Mouse (Mus musculus) forebrain, embryonic 13.5 days (tissue): ENCODE measurements around the gene Abhd16a. TPM values are rescaled to one million over a fixed set of nuclear protein-coding genes. Genes with fewer than 3 reads are reported as not detected.
"Not testable (repeated sequence)": the region's sequence is repeated elsewhere in the genome, so short reads cannot be mapped to it uniquely, and the experiment has no call there.

Source experiments
- ATAC-seq: fragments of 200-750 bp; cut with Nextera tagmentation; 2 replicates; pipeline ENCODE4 v1.8.0; 2017
- H3K27ac ChIP-seq: fragments of 300-500 bp; sonication (generic); 2 replicates; pipeline ENCODE4 v1.5.1; 2015; ENCODE audit warnings: inconsistent platforms, mild to moderate bottlenecking, moderate library complexity
- H3K27me3 ChIP-seq: fragments of 300-500 bp; sonication (generic); 2 replicates; pipeline ENCODE4 v1.6.1; 2015; ENCODE audit warnings: mild to moderate bottlenecking, inconsistent platforms
- H3K36me3 ChIP-seq: fragments of 300-500 bp; sonication (generic); 2 replicates; pipeline ENCODE4 v1.6.1; 2015; ENCODE audit warnings: mild to moderate bottlenecking, inconsistent platforms; ENCODE audit not compliant: poor library complexity, severe bottlenecking
- H3K4me1 ChIP-seq: fragments of 300-500 bp; sonication (generic); 2 replicates; pipeline ENCODE4 v1.6.1; 2015; ENCODE audit warnings: inconsistent platforms
- H3K4me2 ChIP-seq: fragments of 300-500 bp; sonication (generic); 2 replicates; pipeline ENCODE4 v1.6.1; 2015; ENCODE audit warnings: inconsistent platforms, mild to moderate bottlenecking, moderate library complexity
- H3K4me3 ChIP-seq: fragments of 300-500 bp; sonication (generic); 2 replicates; pipeline ENCODE4 v1.5.1; 2015; ENCODE audit warnings: mild to moderate bottlenecking, inconsistent platforms
- H3K9ac ChIP-seq: fragments of 300-500 bp; sonication (generic); 2 replicates; pipeline ENCODE4 v1.6.1; 2015; ENCODE audit warnings: mild to moderate bottlenecking, inconsistent platforms
- H3K9me3 ChIP-seq: fragments of 300-500 bp; sonication (generic); replicated peaks from 2 replicates; pipeline ENCODE4 v1.6.1; 2016; ENCODE audit warnings: inconsistent platforms
- WGBS: fragments of 180-500 bp; shearing (Covaris S2); methylation state at CpG from one replicate; pipeline ENCODE4 v1.1.7; 2015; 5-methylcytosine and 5-hydroxymethylcytosine counted together
- polyA plus RNA-seq: library from polyadenylated mRNA; unstranded; fragments of >200 nt; fragmentation: Nextera tagmentation; extraction: Ambion mirVana; gene quantifications from 2 replicates; pipeline ENCODE4 v1.2.1, GENCODE M21; 2015

Abhd16a gene
- polyA plus RNA-seq, 1 experiment from 2014 or later: 74.9 TPM

- Histone ChIP-seq H3K27ac (no peak overlapping the region), H3K36me3 (peaks cover 31% of the 10 kb centered on the region), H3K4me3 (no peak overlapping the region), H3K4me1 (no peaks in the 10 kb centered on the region), H3K4me2 (no peak overlapping the region), H3K9me3 (no peaks in the 10 kb centered on the region), H3K9ac (peak overlapping the region; percentile 12; the same call in 1 of the 2 replicates), H3K27me3 (no peaks in the 10 kb centered on the region)
- ATAC-seq: no peak
- 73% methylated on average over 9 of the region's 9 CpGs for WGBS
These were observed 22.7 kb downstream of the Abhd16a start for GRCm38 (mm10) chr17:35111774-35112173.

- no peak for ATAC-seq
- H3K27me3 ChIP-seq: no peaks in the 10 kb centered on the region
- H3K9ac ChIP-seq: no peak within 1 kb of the TSS; the same call in 1 of the 2 replicates
- H3K27ac ChIP-seq: no peak within 1 kb of the TSS
- no peak within 1 kb of the TSS for H3K4me3 ChIP-seq
- peaks cover 9% of the 10 kb centered on the region for H3K4me1 ChIP-seq
- H3K36me3 ChIP-seq: peaks cover 52% of the 10 kb centered on the region
- no peaks in the 10 kb centered on the region for H3K9me3 ChIP-seq
- WGBS: 85% methylated on average over 8 of the region's 8 CpGs
- no peak within 1 kb of the TSS for H3K4me2 ChIP-seq
These were observed 26.3 kb downstream of the Abhd16a start, which contains the start of gene Ly6g5b for GRCm38 (mm10) chr17:35115046-35116019. TSS of gene Ly6g5b (minus strand) at chr17:35115428.

- peak overlapping the region; percentile 15; the same call in 1 of the 2 replicates for H3K27ac ChIP-seq
- no peaks in the 10 kb centered on the region for H3K9me3 ChIP-seq
- H3K4me2 ChIP-seq: peak overlapping the region; percentile 94
- 1% methylated on average over 33 of the region's 33 CpGs for WGBS
- H3K36me3 ChIP-seq: peaks cover 54% of the 10 kb centered on the region
- peaks cover 29% of the 10 kb centered on the region for H3K4me1 ChIP-seq
- H3K9ac ChIP-seq: peak overlapping the region; percentile 90
- no peaks in the 10 kb centered on the region for H3K27me3 ChIP-seq
- ATAC-seq: no peak
- H3K4me3 ChIP-seq: peak overlapping the region; percentile 88
These were observed 31.7 kb downstream of the Abhd16a start for GRCm38 (mm10) chr17:35120745-35121142.

GRCm38 (mm10) chr17:35121143-35121799, 32.2 kb downstream of the Abhd16a start, which contains the start of gene Gpank1:
TSS of gene Gpank1 (plus strand) at chr17:35121455.
- H3K27ac ChIP-seq: peak within 1 kb of the TSS; percentile 90
- H3K36me3 ChIP-seq: peaks cover 49% of the 10 kb centered on the region
- H3K9me3 ChIP-seq: no peaks in the 10 kb centered on the region
- H3K4me1 ChIP-seq: peaks cover 35% of the 10 kb centered on the region
- peak; percentile 97 for ATAC-seq
- no peaks in the 10 kb centered on the region for H3K27me3 ChIP-seq
- under 1% methylated on average over 50 of the region's 50 CpGs for WGBS
- peak within 1 kb of the TSS; percentile 94 for H3K4me2 ChIP-seq
- peak within 1 kb of the TSS; percentile 90 for H3K9ac ChIP-seq
- peak within 1 kb of the TSS; percentile 88 for H3K4me3 ChIP-seq

GRCm38 (mm10) chr17:35121871-35122303, 32.8 kb downstream of the Abhd16a start, which contains the start of gene Csnk2b:
TSS of gene Csnk2b (minus strand) at chr17:35122053.
- peak within 1 kb of the TSS; percentile 90 for H3K27ac ChIP-seq
- H3K36me3 ChIP-seq: peaks cover 44% of the 10 kb centered on the region
- peak within 1 kb of the TSS; percentile 94 for H3K4me2 ChIP-seq
- H3K27me3 ChIP-seq: no peaks in the 10 kb centered on the region
- no peaks in the 10 kb centered on the region for H3K9me3 ChIP-seq
- ATAC-seq: peak; percentile 7; the same call in 1 of the 2 replicates
- H3K4me3 ChIP-seq: peak within 1 kb of the TSS; percentile 88
- H3K4me1 ChIP-seq: peaks cover 41% of the 10 kb centered on the region
- under 1% methylated on average over 19 of the region's 19 CpGs for WGBS
- peak within 1 kb of the TSS; percentile 90 for H3K9ac ChIP-seq

- WGBS: 92% methylated on average over 9 of the region's 9 CpGs
- H3K4me3 ChIP-seq: not testable (repeated sequence)
- H3K4me1 ChIP-seq: peaks cover 50% of the 10 kb centered on the region
These were observed 34.2 kb downstream of the Abhd16a start for GRCm38 (mm10) chr17:35123287-35123686.

GRCm38 (mm10) chr17:35124261-35124896, 35.3 kb downstream of the Abhd16a start:
- peaks cover 36% of the 10 kb centered on the region for H3K36me3 ChIP-seq
- WGBS: 97% methylated on average over 12 of the region's 12 CpGs
- H3K27me3 ChIP-seq, H3K9ac ChIP-seq, H3K27ac ChIP-seq, H3K4me3 ChIP-seq, ATAC-seq, H3K4me2 ChIP-seq, H3K9me3 ChIP-seq: not testable (repeated sequence)
- H3K4me1 ChIP-seq: peaks cover 50% of the 10 kb centered on the region

More at GRCm38 (mm10) chr17:35123287-35123686, 34.2 kb downstream of the Abhd16a start:
- not testable (repeated sequence) for H3K9me3 ChIP-seq, H3K27me3 ChIP-seq, H3K27ac ChIP-seq, H3K4me2 ChIP-seq, H3K9ac ChIP-seq, ATAC-seq
- H3K36me3 ChIP-seq: peaks cover 39% of the 10 kb centered on the region

- Histone ChIP-seq H3K36me3 (peaks cover 36% of the 10 kb centered on the region), H3K4me3 (0 out of 2 replicates have a peak overlapping the region, but pooled peaks have one; percentile 68), H3K9ac (0 out of 2 replicates have a peak overlapping the region, but pooled peaks have one; percentile 87), H3K27me3 (no peaks in the 10 kb centered on the region), H3K27ac (no peak overlapping the region), H3K4me1 (peaks cover 44% of the 10 kb centered on the region), H3K4me2 (0 out of 2 replicates have a peak overlapping the region, but pooled peaks have one; percentile 86), H3K9me3 (no peaks in the 10 kb centered on the region)
- ATAC-seq: no peak
- WGBS: 100% methylated on average over 1 of the region's 1 CpGs
These were observed 36.0 kb downstream of the Abhd16a start for GRCm38 (mm10) chr17:35125081-35125480.

GRCm38 (mm10) chr17:35125578-35125977, 36.5 kb downstream of the Abhd16a start:
- Histone ChIP-seq H3K27me3 (no peaks in the 10 kb centered on the region), H3K9me3 (no peaks in the 10 kb centered on the region), H3K4me3 (peak overlapping the region; percentile 68), H3K9ac (peak overlapping the region; percentile 87), H3K27ac (peak overlapping the region; percentile 72; the same call in 1 of the 2 replicates), H3K36me3 (peaks cover 36% of the 10 kb centered on the region), H3K4me1 (peaks cover 39% of the 10 kb centered on the region), H3K4me2 (peak overlapping the region; percentile 86)
- 34% methylated on average over 6 of the region's 6 CpGs for WGBS
- ATAC-seq: no peak

- peak within 1 kb of the TSS; percentile 72 for H3K27ac ChIP-seq
- peaks cover 36% of the 10 kb centered on the region for H3K36me3 ChIP-seq
- WGBS: under 1% methylated on average over 36 of the region's 36 CpGs
- H3K4me1 ChIP-seq: peaks cover 38% of the 10 kb centered on the region
- peak within 1 kb of the TSS; percentile 86 for H3K4me2 ChIP-seq
- peak within 1 kb of the TSS; percentile 87 for H3K9ac ChIP-seq
- H3K27me3 ChIP-seq: no peaks in the 10 kb centered on the region
- ATAC-seq: peak; percentile 44
- H3K4me3 ChIP-seq: peak within 1 kb of the TSS; percentile 68
- no peaks in the 10 kb centered on the region for H3K9me3 ChIP-seq
These were observed 37.1 kb downstream of the Abhd16a start, which contains the start of gene D17H6S53E for GRCm38 (mm10) chr17:35126206-35126611. TSS of gene D17H6S53E (plus strand) at chr17:35126373.

- no peak for ATAC-seq
- 75% methylated on average over 13 of the region's 13 CpGs for WGBS
- peak overlapping the region; percentile 68 for H3K4me3 ChIP-seq
- peaks cover 38% of the 10 kb centered on the region for H3K4me1 ChIP-seq
- no peak overlapping the region for H3K27ac ChIP-seq
- peak overlapping the region; percentile 87 for H3K9ac ChIP-seq
- no peaks in the 10 kb centered on the region for H3K9me3 ChIP-seq
- peak overlapping the region; percentile 86 for H3K4me2 ChIP-seq
- peaks cover 36% of the 10 kb centered on the region for H3K36me3 ChIP-seq
- H3K27me3 ChIP-seq: no peaks in the 10 kb centered on the region
These were observed 38.0 kb downstream of the Abhd16a start for GRCm38 (mm10) chr17:35127017-35127416.
